ENCODE assay signal across 9 mouse cellular contexts in the genomic region with DNA sequence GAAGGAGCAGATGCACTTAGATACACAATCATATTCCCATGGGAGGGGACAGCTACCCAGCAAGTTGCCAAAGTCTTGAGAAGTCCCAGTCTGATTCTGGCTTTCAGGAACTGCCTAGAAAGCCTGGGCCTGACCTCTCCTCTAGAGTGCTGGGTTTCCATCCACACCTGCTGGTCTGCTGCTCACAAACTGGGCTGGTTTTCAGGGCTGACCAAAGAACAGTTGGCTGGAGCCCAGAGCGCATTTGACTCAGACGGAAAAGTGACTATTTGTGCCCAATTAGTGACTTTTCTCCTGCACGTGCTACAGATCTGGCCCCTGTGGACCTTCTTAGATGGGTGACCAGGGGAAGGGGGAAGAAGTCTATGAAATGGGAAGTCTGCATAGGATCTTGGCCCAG. TPM values are rescaled to one million over a fixed set of nuclear protein-coding genes. Genes with fewer than 3 reads are reported as not detected.
DNase-seq lines count a peak whose midpoint lies in the region; ATAC-seq and TF ChIP-seq lines count a peak whose summit lies in the region.
"Had no signal": no experiment of that assay in that cellular context is flagged by ENCODE, and none has a peak within 500 bp of the region (broad histone marks: within the 10 kb centered on the region; RNA-seq: fewer than 3 reads in every experiment).

No protein-coding gene starts in this region.

- no peak overlapping the region for H3K27ac ChIP-seq in kidney, embryonic 15.5 days
- no peak overlapping the region for H3K27ac ChIP-seq in layer of hippocampus, adult 2 months
- H3K27ac ChIP-seq: macrophage had no signal

- no peak overlapping the region for H3K4me2 ChIP-seq in kidney, embryonic 15.5 days

- TF ChIP-seq CTCF in layer of hippocampus, adult 2 months (conservative IDR thresholded peaks at IDR 0.05), result no peak

- H3K27me3 ChIP-seq in kidney, embryonic 15.5 days, result no peaks in the 10 kb centered on the region

- peak; percentile 36 for DNase-seq in gastrocnemius, postnatal 10 days
- DNase-seq in gastrocnemius, adult 8-10 months (ENCODE audit: low spot score in 2 of 2), result no peak
- DNase-seq in kidney, adult 8-10 months, result peak; percentile 65 to 79
- DNase-seq in MN1 (ENCODE audit: low spot score), result peak; percentile 13
- peak; percentile 82 for DNase-seq in cerebellum, postnatal 10 days
- DNase-seq in layer of hippocampus, adult 2 months (ENCODE audit: low spot score in 2 of 2), result no peak
- DNase-seq: right cerebral cortex, postnatal 25 days had no signal

- H3K9ac ChIP-seq in kidney, embryonic 15.5 days, result no peak overlapping the region

- H3K9me3 ChIP-seq in kidney, embryonic 15.5 days (replicated peaks), result no peaks in the 10 kb centered on the region

- H3K36me3 ChIP-seq in kidney, embryonic 15.5 days, result peaks cover 30% of the 10 kb centered on the region

- WGBS in kidney, embryonic 15.5 days, result 95% methylated on average over 3 of the region's 3 CpGs

- no peak for ATAC-seq in kidney, embryonic 15.5 days (replicated peaks; ENCODE audit: low FRiP score)

- H3K4me3 ChIP-seq in kidney, embryonic 15.5 days (replicated peaks), result no peak overlapping the region
- no peak overlapping the region for H3K4me3 ChIP-seq in layer of hippocampus, adult 2 months

- 0 out of 2 replicates have a peak, but pooled peaks cover 5% of the 10 kb centered on the region for H3K4me1 ChIP-seq in kidney, embryonic 15.5 days

RNA-seq across cellular contexts. Expression of a gene that starts 50.9 kb away (rescaled TPM):
- 10 to 100 TPM; 18.4 to 23.8 TPM for total RNA-seq in gastrocnemius, postnatal 10 days (2021)
- 10 to 100 TPM; 11.1 to 15.6 (median 13.1) TPM for total RNA-seq in gastrocnemius, adult 8-10 months (2022)
- polyA plus RNA-seq in kidney, embryonic 15.5 days (2015; fragmentation: Nextera tagmentation; extraction: Ambion mirVana), result 92.2 and 96.8 TPM in 2 replicates
- total RNA-seq in layer of hippocampus, adult 2 months (2021), result 10 to 100 TPM; 35.0 to 36.7 TPM

Comparison
In these comparisons a context has a peak if more than half of its experiments do, and no peak if none do; other contexts are left out.
1. DNase-seq: peak in gastrocnemius, postnatal 10 days (single experiment), kidney, adult 8-10 months (2 of 2), MN1 (single experiment) and cerebellum, postnatal 10 days (2 of 2); none in gastrocnemius, adult 8-10 months (0 of 2) and layer of hippocampus, adult 2 months (0 of 2).